Mouse (Mus musculus) neural tube, embryonic 14.5 days (tissue): ENCODE results near the gene Igfbp2. TPM values are rescaled to one million over a fixed set of nuclear protein-coding genes. Genes with fewer than 3 reads are reported as not detected.
A peak's percentile ranks its signal among the peaks of the same experiment; 100 is the strongest.

Experiments
- ATAC-seq: fragments of 200-750 bp; cut with Nextera tagmentation; 2 replicates; pipeline ENCODE4 v1.8.0; 2017; ENCODE audit warnings: low read depth, mild to moderate bottlenecking, moderate TSS enrichment, moderate library complexity
- H3K27ac ChIP-seq: fragments of 300-500 bp; sonication (generic); 2 replicates; pipeline ENCODE4 v1.5.1; 2014; ENCODE audit warnings: low read depth, mild to moderate bottlenecking, control low read depth, low read length, moderate library complexity, mixed read lengths
- H3K27me3 ChIP-seq: fragments of 300-500 bp; sonication (generic); 2 replicates; pipeline ENCODE4 v1.6.1; 2014; ENCODE audit warnings: low read length; ENCODE audit not compliant: control insufficient read depth, insufficient read depth
- H3K36me3 ChIP-seq: fragments of 300-500 bp; sonication (generic); 2 replicates; pipeline ENCODE4 v1.6.1; 2014; ENCODE audit warnings: low read length, mixed read lengths; ENCODE audit not compliant: control insufficient read depth, insufficient read depth
- H3K4me1 ChIP-seq: fragments of 300-500 bp; sonication (generic); 2 replicates; pipeline ENCODE4 v1.6.1; 2014; ENCODE audit warnings: low read length; ENCODE audit not compliant: control insufficient read depth, insufficient read depth
- H3K4me2 ChIP-seq: fragments of 300-500 bp; sonication (generic); 2 replicates; pipeline ENCODE4 v1.6.1; 2014; ENCODE audit warnings: mild to moderate bottlenecking, low read depth, low read length, control low read depth
- H3K4me3 ChIP-seq: fragments of 300-500 bp; sonication (generic); 2 replicates; pipeline ENCODE4 v1.5.1; 2014; ENCODE audit warnings: low read depth, low read length, control low read depth, mixed read lengths
- H3K9ac ChIP-seq: fragments of 300-500 bp; sonication (generic); replicated peaks from 2 replicates; pipeline ENCODE4 v1.6.1; 2014; ENCODE audit warnings: low read depth, mild to moderate bottlenecking, control low read depth, low read length, mixed read lengths
- H3K9me3 ChIP-seq: fragments of 300-500 bp; sonication (generic); 2 replicates; pipeline ENCODE4 v1.6.1; 2016; ENCODE audit warnings: low read length; ENCODE audit not compliant: control insufficient read depth
- WGBS: fragments of 180-500 bp; shearing (Covaris S2); extraction: QIAGEN DNeasy Blood & Tissue Kit; methylation state at CpG from one replicate; pipeline ENCODE4 v1.1.7; 2014; 5-methylcytosine and 5-hydroxymethylcytosine counted together
- polyA plus RNA-seq: library from polyadenylated mRNA; unstranded; fragments of >200 nt; fragmentation: Nextera tagmentation; extraction: Ambion mirVana; gene quantifications from 2 replicates; pipeline ENCODE4 v1.2.1, GENCODE M21; 2014

Igfbp2 gene
- polyA plus RNA-seq, 1 experiment from 2014 or later, result 163 TPM

- H3K9ac ChIP-seq, result peak overlapping the region; percentile 32; the same call in 1 of the 2 replicates
- ATAC-seq, result peak; percentile 36
- under 1% methylated on average over 20 of the region's 20 CpGs for WGBS
- no peaks in the 10 kb centered on the region for H3K27me3 ChIP-seq
- peak overlapping the region; percentile 55 for H3K4me3 ChIP-seq
- peak overlapping the region; percentile 92 for H3K4me2 ChIP-seq
- H3K9me3 ChIP-seq, result no peaks in the 10 kb centered on the region
- H3K4me1 ChIP-seq, result 0 out of 2 replicates have a peak, but pooled peaks cover 11% of the 10 kb centered on the region
- H3K27ac ChIP-seq, result peak overlapping the region; percentile 85; the same call in 1 of the 2 replicates
- H3K36me3 ChIP-seq, result no peaks in the 10 kb centered on the region
Measured at GRCm38 (mm10) chr1:72870615-72871336, 46.5 kb downstream of the Igfbp2 start.

GRCm38 (mm10) chr1:72871337-72871696 lies 47.0 kb downstream of the Igfbp2 start:
- H3K27me3 ChIP-seq, result no peaks in the 10 kb centered on the region
- peak overlapping the region; percentile 67 for H3K9ac ChIP-seq
- H3K27ac ChIP-seq, result peak overlapping the region; percentile 85
- peak overlapping the region; percentile 55 for H3K4me3 ChIP-seq
- 0% methylated on average over 6 of the region's 6 CpGs for WGBS
- H3K36me3 ChIP-seq, result no peaks in the 10 kb centered on the region
- peak overlapping the region; percentile 92 for H3K4me2 ChIP-seq
- H3K9me3 ChIP-seq, result no peaks in the 10 kb centered on the region
- ATAC-seq, result no peak; the same call in 1 of the 2 replicates
- 0 out of 2 replicates have a peak, but pooled peaks cover 11% of the 10 kb centered on the region for H3K4me1 ChIP-seq

GRCm38 (mm10) chr1:72871697-72872411 lies 47.6 kb downstream of the Igfbp2 start:
- H3K9ac ChIP-seq, result peak overlapping the region; percentile 67
- peak overlapping the region; percentile 92 for H3K4me2 ChIP-seq
- peak; percentile 26; the same call in 1 of the 2 replicates for ATAC-seq
- H3K27me3 ChIP-seq, result no peaks in the 10 kb centered on the region
- H3K4me3 ChIP-seq, result peak overlapping the region; percentile 55
- no peaks in the 10 kb centered on the region for H3K36me3 ChIP-seq
- 0 out of 2 replicates have a peak, but pooled peaks cover 11% of the 10 kb centered on the region for H3K4me1 ChIP-seq
- WGBS, result 0% methylated on average over 34 of the region's 34 CpGs
- H3K9me3 ChIP-seq, result no peaks in the 10 kb centered on the region
- peak overlapping the region; percentile 85 for H3K27ac ChIP-seq

- under 1% methylated on average over 8 of the region's 8 CpGs for WGBS
- Histone ChIP-seq H3K9ac (peak overlapping the region; percentile 70; the same call in 1 of the 2 replicates), H3K27ac (peak overlapping the region; percentile 85)
Measured at GRCm38 (mm10) chr1:72872521-72872920, 48.2 kb downstream of the Igfbp2 start.

GRCm38 (mm10) chr1:72873078-72873477 lies 48.8 kb downstream of the Igfbp2 start:
- peak overlapping the region; percentile 92 for H3K4me2 ChIP-seq
- WGBS, result under 1% methylated on average over 16 of the region's 16 CpGs
- H3K9ac ChIP-seq, result peak overlapping the region; percentile 70
- no peak for ATAC-seq
- H3K4me1 ChIP-seq, result 0 out of 2 replicates have a peak, but pooled peaks cover 6% of the 10 kb centered on the region
- H3K9me3 ChIP-seq, result no peaks in the 10 kb centered on the region
- no peaks in the 10 kb centered on the region for H3K27me3 ChIP-seq
- peak overlapping the region; percentile 55 for H3K4me3 ChIP-seq
- H3K27ac ChIP-seq, result peak overlapping the region; percentile 85
- H3K36me3 ChIP-seq, result no peaks in the 10 kb centered on the region

More at GRCm38 (mm10) chr1:72872521-72872920, 48.2 kb downstream of the Igfbp2 start:
- no peaks in the 10 kb centered on the region for H3K9me3 ChIP-seq
- H3K36me3 ChIP-seq, result no peaks in the 10 kb centered on the region
- H3K4me3 ChIP-seq, result peak overlapping the region; percentile 55
- ATAC-seq, result peak; percentile 52
- H3K27me3 ChIP-seq, result no peaks in the 10 kb centered on the region
- peak overlapping the region; percentile 92 for H3K4me2 ChIP-seq
- H3K4me1 ChIP-seq, result 0 out of 2 replicates have a peak, but pooled peaks cover 8% of the 10 kb centered on the region

GRCm38 (mm10) chr1:72873511-72874286 lies 49.4 kb downstream of the Igfbp2 start:
- peak overlapping the region; percentile 70 for H3K9ac ChIP-seq
- H3K4me1 ChIP-seq, result 0 out of 2 replicates have a peak, but pooled peaks cover 6% of the 10 kb centered on the region
- peak overlapping the region; percentile 92 for H3K4me2 ChIP-seq
- H3K27ac ChIP-seq, result peak overlapping the region; percentile 85
- under 1% methylated on average over 43 of the region's 43 CpGs for WGBS
- H3K4me3 ChIP-seq, result peak overlapping the region; percentile 55
- no peaks in the 10 kb centered on the region for H3K36me3 ChIP-seq
- no peak for ATAC-seq
- no peaks in the 10 kb centered on the region for H3K27me3 ChIP-seq
- no peaks in the 10 kb centered on the region for H3K9me3 ChIP-seq

- Histone ChIP-seq H3K36me3 (no peaks in the 10 kb centered on the region), H3K4me1 (0 out of 2 replicates have a peak, but pooled peaks cover 6% of the 10 kb centered on the region), H3K4me3 (peak within 1 kb of the TSS; percentile 55), H3K9me3 (no peaks in the 10 kb centered on the region), H3K27me3 (no peaks in the 10 kb centered on the region), H3K9ac (peak within 1 kb of the TSS; percentile 70), H3K27ac (peak within 1 kb of the TSS; percentile 85), H3K4me2 (peak within 1 kb of the TSS; percentile 92)
- ATAC-seq, result peak; percentile 49
- WGBS, result under 1% methylated on average over 37 of the region's 38 CpGs
Measured at GRCm38 (mm10) chr1:72874287-72875211, 50.2 kb downstream of the Igfbp2 start, which contains the start of gene Igfbp5. Igfbp5 (minus strand) TSS chr1:72874884.

- H3K36me3 ChIP-seq, result no peaks in the 10 kb centered on the region
- no peak overlapping the region for H3K4me3 ChIP-seq
- 9% methylated on average over 3 of the region's 3 CpGs for WGBS
- H3K4me2 ChIP-seq, result peak overlapping the region; percentile 92
- H3K4me1 ChIP-seq, result 0 out of 2 replicates have a peak, but pooled peaks cover 6% of the 10 kb centered on the region
- no peak overlapping the region for H3K9ac ChIP-seq
- no peak for ATAC-seq
- H3K27ac ChIP-seq, result peak overlapping the region; percentile 85; the same call in 1 of the 2 replicates
- H3K27me3 ChIP-seq, result no peaks in the 10 kb centered on the region
- no peaks in the 10 kb centered on the region for H3K9me3 ChIP-seq
Measured at GRCm38 (mm10) chr1:72875708-72876107, 51.4 kb downstream of the Igfbp2 start.
